Mouse (Mus musculus) stomach, embryonic 15.5 days (tissue): Measurements from ENCODE around the gene Wdr25. TPM values are rescaled to one million over a fixed set of nuclear protein-coding genes. Genes with fewer than 3 reads are reported as not detected.
A peak's percentile ranks its signal among the peaks of the same experiment; 100 is the strongest.

Experiments used
- ATAC-seq: fragments of 200-750 bp; cut with Nextera tagmentation; 2 replicates; pipeline ENCODE4 v1.8.0; 2017; ENCODE audit warnings: low read depth, moderate number of reproducible peaks, moderate TSS enrichment; ENCODE audit not compliant: insufficient read depth, low FRiP score
- H3K27ac ChIP-seq: fragments of 300-500 bp; sonication (generic); 2 replicates; pipeline ENCODE4 v1.5.1; 2015; ENCODE audit warnings: mild to moderate bottlenecking, inconsistent platforms
- H3K27me3 ChIP-seq: fragments of 300-500 bp; sonication (generic); replicated peaks from 2 replicates; pipeline ENCODE4 v1.6.1; 2015; ENCODE audit warnings: inconsistent platforms
- H3K36me3 ChIP-seq: fragments of 300-500 bp; sonication (generic); 2 replicates; pipeline ENCODE4 v1.6.1; 2015; ENCODE audit warnings: inconsistent platforms
- H3K4me1 ChIP-seq: fragments of 300-500 bp; sonication (generic); 2 replicates; pipeline ENCODE4 v1.6.1; 2015; ENCODE audit warnings: inconsistent platforms
- H3K4me2 ChIP-seq: fragments of 300-500 bp; sonication (generic); 2 replicates; pipeline ENCODE4 v1.6.1; 2015; ENCODE audit warnings: mild to moderate bottlenecking, inconsistent platforms
- H3K4me3 ChIP-seq: fragments of 300-500 bp; sonication (generic); replicated peaks from 2 replicates; pipeline ENCODE4 v1.5.1; 2015; ENCODE audit warnings: inconsistent platforms
- H3K9ac ChIP-seq: fragments of 300-500 bp; sonication (generic); 2 replicates; pipeline ENCODE4 v1.6.1; 2015; ENCODE audit warnings: inconsistent platforms
- H3K9me3 ChIP-seq: fragments of 300-500 bp; sonication (generic); 2 replicates; pipeline ENCODE4 v1.6.1; 2016; ENCODE audit warnings: inconsistent platforms
- WGBS: fragments of 180-500 bp; shearing (Covaris S2); methylation state at CpG from one replicate; pipeline ENCODE4 v1.1.7; 2015; 5-methylcytosine and 5-hydroxymethylcytosine counted together
- polyA plus RNA-seq: library from polyadenylated mRNA; unstranded; fragments of >200 nt; fragmentation: Nextera tagmentation; extraction: Ambion mirVana; gene quantifications from 2 replicates; pipeline ENCODE4 v1.2.1, GENCODE M21; 2015

Wdr25 gene
- polyA plus RNA-seq, 1 experiment from 2014 or later, result 8.3 TPM

- no peak for ATAC-seq
- Histone ChIP-seq H3K27me3 (no peaks in the 10 kb centered on the region), H3K4me1 (no peaks in the 10 kb centered on the region), H3K4me3 (no peak overlapping the region), H3K9ac (no peak overlapping the region), H3K4me2 (no peak overlapping the region), H3K9me3 (no peaks in the 10 kb centered on the region), H3K36me3 (no peaks in the 10 kb centered on the region), H3K27ac (no peak overlapping the region)
- 84% methylated on average over 10 of the region's 10 CpGs for WGBS
These were observed 74.6 kb downstream of the Wdr25 start for GRCm38 (mm10) chr12:108968031-108968430.

GRCm38 (mm10) chr12:108971446-108971845, 78.0 kb downstream of the Wdr25 start:
- Histone ChIP-seq H3K9ac (no peak overlapping the region), H3K27me3 (no peaks in the 10 kb centered on the region), H3K4me2 (no peak overlapping the region), H3K4me3 (no peak overlapping the region), H3K27ac (no peak overlapping the region), H3K4me1 (no peaks in the 10 kb centered on the region), H3K36me3 (no peaks in the 10 kb centered on the region), H3K9me3 (no peaks in the 10 kb centered on the region)
- ATAC-seq, result no peak
- WGBS, result 70% methylated on average over 9 of the region's 9 CpGs

GRCm38 (mm10) chr12:108972234-108972633, 78.8 kb downstream of the Wdr25 start:
- Histone ChIP-seq H3K27me3 (no peaks in the 10 kb centered on the region), H3K9ac (no peak overlapping the region), H3K9me3 (no peaks in the 10 kb centered on the region), H3K4me3 (no peak overlapping the region), H3K4me1 (no peaks in the 10 kb centered on the region), H3K36me3 (no peaks in the 10 kb centered on the region), H3K27ac (no peak overlapping the region), H3K4me2 (no peak overlapping the region)
- WGBS, result 59% methylated on average over 14 of the region's 14 CpGs
- no peak for ATAC-seq

GRCm38 (mm10) chr12:108979977-108980376, 86.5 kb downstream of the Wdr25 start:
- no peaks in the 10 kb centered on the region for H3K27me3 ChIP-seq
- H3K36me3 ChIP-seq, result no peaks in the 10 kb centered on the region
- no peak overlapping the region for H3K4me3 ChIP-seq
- peak; percentile 33; the same call in 1 of the 2 replicates for ATAC-seq
- H3K9me3 ChIP-seq, result no peaks in the 10 kb centered on the region
- no peak overlapping the region for H3K9ac ChIP-seq
- WGBS, result 42% methylated on average over 10 of the region's 10 CpGs
- H3K27ac ChIP-seq, result no peak overlapping the region
- no peak overlapping the region for H3K4me2 ChIP-seq
- H3K4me1 ChIP-seq, result no peaks in the 10 kb centered on the region

- no peak overlapping the region for H3K9ac ChIP-seq
- H3K4me3 ChIP-seq, result no peak overlapping the region
- H3K4me2 ChIP-seq, result no peak overlapping the region
- no peaks in the 10 kb centered on the region for H3K27me3 ChIP-seq
- WGBS, result 86% methylated on average over 14 of the region's 14 CpGs
- H3K36me3 ChIP-seq, result no peaks in the 10 kb centered on the region
- no peaks in the 10 kb centered on the region for H3K9me3 ChIP-seq
- H3K4me1 ChIP-seq, result no peaks in the 10 kb centered on the region
- no peak for ATAC-seq
- no peak overlapping the region for H3K27ac ChIP-seq
These were observed 88.7 kb downstream of the Wdr25 start for GRCm38 (mm10) chr12:108981941-108982683.

GRCm38 (mm10) chr12:108982684-108982960, 89.2 kb downstream of the Wdr25 start:
- no peaks in the 10 kb centered on the region for H3K27me3 ChIP-seq
- no peak overlapping the region for H3K4me2 ChIP-seq
- H3K9me3 ChIP-seq, result no peaks in the 10 kb centered on the region
- ATAC-seq, result no peak
- 83% methylated on average over 6 of the region's 6 CpGs for WGBS
- no peaks in the 10 kb centered on the region for H3K36me3 ChIP-seq
- H3K9ac ChIP-seq, result no peak overlapping the region
- no peak overlapping the region for H3K27ac ChIP-seq
- no peak overlapping the region for H3K4me3 ChIP-seq
- H3K4me1 ChIP-seq, result no peaks in the 10 kb centered on the region

- 87% methylated on average over 6 of the region's 6 CpGs for WGBS
- Histone ChIP-seq H3K9ac (no peak overlapping the region), H3K27ac (no peak overlapping the region), H3K4me3 (no peak overlapping the region), H3K4me2 (no peak overlapping the region), H3K36me3 (no peaks in the 10 kb centered on the region), H3K4me1 (no peaks in the 10 kb centered on the region), H3K27me3 (no peaks in the 10 kb centered on the region), H3K9me3 (no peaks in the 10 kb centered on the region)
- ATAC-seq, result no peak
These were observed 90.1 kb downstream of the Wdr25 start for GRCm38 (mm10) chr12:108983496-108983895.

- no peaks in the 10 kb centered on the region for H3K4me1 ChIP-seq
- no peak for ATAC-seq
- 74% methylated on average over 8 of the region's 8 CpGs for WGBS
- no peaks in the 10 kb centered on the region for H3K9me3 ChIP-seq
- no peaks in the 10 kb centered on the region for H3K27me3 ChIP-seq
- no peak overlapping the region for H3K27ac ChIP-seq
- no peak overlapping the region for H3K4me3 ChIP-seq
- H3K36me3 ChIP-seq, result no peaks in the 10 kb centered on the region
- no peak overlapping the region for H3K9ac ChIP-seq
- H3K4me2 ChIP-seq, result no peak overlapping the region
These were observed 91.0 kb downstream of the Wdr25 start for GRCm38 (mm10) chr12:108984471-108984870.

- Histone ChIP-seq H3K27me3 (no peaks in the 10 kb centered on the region), H3K4me1 (no peaks in the 10 kb centered on the region), H3K27ac (no peak overlapping the region), H3K9ac (no peak overlapping the region), H3K4me3 (no peak overlapping the region), H3K4me2 (no peak overlapping the region), H3K9me3 (no peaks in the 10 kb centered on the region), H3K36me3 (no peaks in the 10 kb centered on the region)
- ATAC-seq, result no peak
- 67% methylated on average over 6 of the region's 6 CpGs for WGBS
These were observed 91.6 kb downstream of the Wdr25 start for GRCm38 (mm10) chr12:108985025-108985424.

- Histone ChIP-seq H3K27me3 (no peaks in the 10 kb centered on the region), H3K4me2 (no peak overlapping the region), H3K9ac (no peak overlapping the region), H3K9me3 (no peaks in the 10 kb centered on the region), H3K4me3 (no peak overlapping the region), H3K36me3 (no peaks in the 10 kb centered on the region), H3K27ac (no peak overlapping the region), H3K4me1 (no peaks in the 10 kb centered on the region)
- no peak for ATAC-seq
- 90% methylated on average over 9 of the region's 9 CpGs for WGBS
These were observed 94.0 kb downstream of the Wdr25 start for GRCm38 (mm10) chr12:108987448-108987847.

GRCm38 (mm10) chr12:108990425-108990824, 97.0 kb downstream of the Wdr25 start:
- no peak for ATAC-seq

GRCm38 (mm10) chr12:108993046-108993445, 99.6 kb downstream of the Wdr25 start:
- H3K4me3 ChIP-seq, result no peak overlapping the region
- H3K27me3 ChIP-seq, result no peaks in the 10 kb centered on the region
- H3K4me2 ChIP-seq, result no peak overlapping the region
- H3K9me3 ChIP-seq, result no peaks in the 10 kb centered on the region
- no peak overlapping the region for H3K27ac ChIP-seq
- H3K36me3 ChIP-seq, result no peaks in the 10 kb centered on the region
- H3K4me1 ChIP-seq, result no peaks in the 10 kb centered on the region
- 61% methylated on average over 2 of the region's 2 CpGs for WGBS
- no peak for ATAC-seq
- H3K9ac ChIP-seq, result no peak overlapping the region

More at GRCm38 (mm10) chr12:108990425-108990824, 97.0 kb downstream of the Wdr25 start:
- Histone ChIP-seq H3K4me3 (no peak overlapping the region), H3K36me3 (no peaks in the 10 kb centered on the region), H3K27me3 (no peaks in the 10 kb centered on the region), H3K9ac (no peak overlapping the region), H3K4me1 (no peaks in the 10 kb centered on the region), H3K4me2 (no peak overlapping the region), H3K9me3 (no peaks in the 10 kb centered on the region), H3K27ac (no peak overlapping the region)
- 32% methylated on average over 9 of the region's 9 CpGs for WGBS
